Mouse (Mus musculus) splenic B cell, adult 2 months (primary cell): ENCODE results near the gene Sbk2.

Experiments
- DNase-seq: peaks from one replicate; pipeline ENCODE4 v3.0.0-alpha.2; 2011; ENCODE audit warnings: low read depth, low spot score
- H3K27me3 ChIP-seq: 2 replicates; pipeline ENCODE4 v1.6.1; 2012; ENCODE audit warnings: mild to moderate bottlenecking, low read length, moderate library complexity, mixed read lengths; ENCODE audit not compliant: control insufficient read depth, poor library complexity, insufficient read depth, severe bottlenecking
- H3K36me3 ChIP-seq: 2 replicates; pipeline ENCODE4 v1.6.1; 2012; ENCODE audit warnings: mild to moderate bottlenecking, low read length, moderate library complexity, mixed read lengths; ENCODE audit not compliant: control insufficient read depth, poor library complexity, insufficient read depth, severe bottlenecking

The Sbk2 gene

GRCm38 (mm10) chr7:4899649-4900522 lies 64.3 kb downstream of the Sbk2 start:
- H3K27me3 ChIP-seq = peaks cover 2% of the 10 kb centered on the region; the same call in 1 of the 2 replicates
- H3K36me3 ChIP-seq = no peaks in the 10 kb centered on the region
- DNase-seq = no peak

GRCm38 (mm10) chr7:4898851-4899648 lies 65.2 kb downstream of the Sbk2 start:
- no peaks in the 10 kb centered on the region for H3K36me3 ChIP-seq
- peaks cover 2% of the 10 kb centered on the region; the same call in 1 of the 2 replicates for H3K27me3 ChIP-seq
- DNase-seq = no peak

DNA sequence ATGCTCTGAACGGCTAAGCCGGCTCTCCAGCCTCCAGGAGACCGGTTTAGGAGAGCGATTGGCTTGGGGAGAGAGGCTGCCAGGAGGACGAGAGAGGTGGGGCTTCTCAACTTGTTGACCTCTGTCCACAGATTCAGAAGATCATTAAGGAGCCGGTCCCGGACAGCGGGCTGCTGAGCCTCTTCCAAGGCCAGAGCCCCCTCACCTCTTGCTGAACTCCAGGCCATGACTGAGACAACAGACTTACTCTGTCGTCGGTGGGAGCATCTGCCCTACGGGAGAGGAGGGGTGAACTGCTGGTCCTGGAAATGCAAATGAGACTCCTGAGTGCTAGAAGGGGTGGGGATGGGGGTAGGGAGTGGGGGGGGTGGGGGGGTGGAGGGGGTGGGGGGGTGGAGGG lies 69.0 kb downstream of the Sbk2 start:
- Histone ChIP-seq H3K27me3 (no peaks in the 10 kb centered on the region), H3K36me3 (peaks cover 2% of the 10 kb centered on the region; the same call in 1 of the 2 replicates)
- DNase-seq = no peak
